Mouse (Mus musculus): ENCODE results near the gene Gm45711. TPM values are rescaled to one million over a fixed set of nuclear protein-coding genes. Genes with fewer than 3 reads are reported as not detected.
"Not testable (repeated sequence)": the region's sequence is repeated elsewhere in the genome, so short reads cannot be mapped to it uniquely, and the experiment has no call there.

The Gm45711 gene
- polyA plus RNA-seq, 1 experiment, result not detected

- peaks cover 3% of the 10 kb centered on the region for H3K27me3 ChIP-seq (replicated peaks)
- peaks cover 8% of the 10 kb centered on the region; the same call in 1 of the 2 replicates for H3K9me3 ChIP-seq
- no peak overlapping the region for H3K4me3 ChIP-seq (replicated peaks)
- no peak for TF ChIP-seq GATA1 (IDR thresholded peaks at IDR 0.05; ENCODE audit: borderline replicate concordance, low read length)
- peaks cover 21% of the 10 kb centered on the region for H3K4me1 ChIP-seq
- no peaks in the 10 kb centered on the region for H3K36me3 ChIP-seq (replicated peaks; ENCODE audit: low read length)
Measured at GRCm38 (mm10) chr8:104332665-104333631, 23.1 kb upstream of the Gm45711 start.

DNA sequence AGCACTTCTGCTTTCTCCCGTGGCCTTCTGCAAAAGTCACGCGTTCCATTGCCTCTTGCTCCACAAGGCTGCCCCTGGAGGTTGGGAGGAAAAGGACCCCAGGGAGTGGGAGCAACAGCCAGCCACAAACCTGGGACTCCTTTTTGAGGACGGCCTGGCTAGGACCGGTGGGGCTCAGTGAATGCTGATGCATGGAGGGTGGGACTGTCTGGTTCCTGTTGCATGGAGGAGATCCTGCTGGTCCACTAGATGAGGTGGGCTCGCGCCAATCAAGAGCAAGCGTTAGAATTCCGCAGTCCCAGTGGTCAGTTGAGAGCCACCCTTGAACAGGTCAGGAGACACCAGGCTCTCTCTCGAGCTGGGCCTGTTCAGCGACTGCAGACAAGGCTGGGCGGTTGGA lies 12.0 kb upstream of the Gm45711 start, which contains the start of gene Cmtm2b:
Cmtm2b (plus strand) TSS at position 301 of the 400 bp plus-strand sequence.
- H3K9me3 ChIP-seq; H3K4me3 ChIP-seq (replicated peaks); H3K27me3 ChIP-seq (replicated peaks); H3K4me1 ChIP-seq; H3K36me3 ChIP-seq (replicated peaks; ENCODE audit: low read length): not testable (repeated sequence)

DNA sequence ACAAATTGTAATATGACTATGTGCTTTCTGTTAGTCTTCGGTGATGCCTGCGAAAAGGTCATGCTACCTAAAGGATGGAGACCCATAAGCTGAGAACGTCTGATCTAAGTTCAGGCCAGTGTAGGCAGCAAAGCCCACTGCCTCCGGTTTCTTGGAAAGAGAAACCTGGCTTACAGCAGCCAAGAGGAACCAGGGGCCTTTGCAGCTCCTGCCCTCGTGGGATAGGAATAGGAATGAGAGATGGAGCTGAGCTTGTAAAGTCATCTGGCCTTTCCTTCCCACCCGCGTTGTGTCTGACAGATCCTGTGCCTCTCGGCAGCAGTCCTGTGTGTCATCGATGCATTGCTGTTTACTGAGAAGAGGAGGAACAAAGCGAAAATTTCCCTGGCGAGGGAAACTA lies 11.4 kb upstream of the Gm45711 start, which contains the start of gene Gm11020:
Gm11020 (plus strand) TSS at position 301 of the 400 bp plus-strand sequence.
- not testable (repeated sequence) for H3K27me3 ChIP-seq (replicated peaks); H3K9me3 ChIP-seq; H3K36me3 ChIP-seq (replicated peaks; ENCODE audit: low read length); H3K4me3 ChIP-seq (replicated peaks); H3K4me1 ChIP-seq

DNA sequence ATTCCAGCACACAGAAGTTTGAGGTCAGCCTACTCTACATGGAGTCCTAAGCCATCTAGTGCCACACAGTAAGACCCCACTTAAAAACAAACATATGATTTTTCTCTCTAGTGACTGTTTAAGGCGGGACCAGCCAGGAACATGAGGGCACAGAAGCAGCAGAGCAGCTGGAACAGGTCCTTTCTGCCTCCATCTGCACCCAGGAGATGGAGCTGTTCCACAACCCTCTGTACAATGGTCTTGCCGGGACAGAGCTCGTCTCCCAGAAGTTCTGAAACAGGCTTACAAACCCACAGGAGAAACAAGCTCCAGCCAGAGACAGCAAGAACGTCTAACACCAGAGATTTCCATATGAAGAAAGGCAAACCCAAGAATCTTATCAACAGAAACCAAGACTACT lies 3.4 kb upstream of the Gm45711 start:
- Histone ChIP-seq H3K9me3 (no peaks in the 10 kb centered on the region; the same call in 1 of the 2 replicates), H3K27me3 (replicated peaks) (no peaks in the 10 kb centered on the region), H3K4me1 (no peaks in the 10 kb centered on the region), H3K36me3 (replicated peaks; ENCODE audit: low read length) (no peaks in the 10 kb centered on the region), H3K4me3 (replicated peaks) (no peak overlapping the region)
- TF ChIP-seq GATA1 (IDR thresholded peaks at IDR 0.05; ENCODE audit: borderline replicate concordance, low read length) (no peak), FLI1 (IDR thresholded peaks at IDR 0.05; ENCODE audit: low read length) (no peak)

DNA sequence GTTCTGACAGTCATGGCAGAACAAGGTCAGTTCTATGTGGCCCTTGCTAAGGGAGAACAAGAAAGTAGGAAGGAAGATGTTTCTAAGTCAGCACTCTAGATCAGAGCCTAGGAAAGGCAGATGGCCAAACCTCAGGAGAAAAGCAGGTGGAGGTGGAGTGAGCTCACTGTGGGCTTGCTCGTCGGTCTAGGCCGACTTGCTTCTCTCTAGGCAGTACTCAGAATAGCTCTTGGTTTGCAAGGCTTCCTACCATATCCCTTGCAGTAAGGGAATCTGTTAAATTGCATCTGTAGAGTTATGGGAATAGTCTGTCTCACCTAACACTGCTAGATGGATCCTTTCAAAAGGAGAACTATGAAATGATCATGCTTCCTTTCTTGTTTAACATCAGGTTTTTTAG lies 2.1 kb upstream of the Gm45711 start:
- not testable (repeated sequence) for H3K4me3 ChIP-seq (replicated peaks); H3K4me1 ChIP-seq

DNA sequence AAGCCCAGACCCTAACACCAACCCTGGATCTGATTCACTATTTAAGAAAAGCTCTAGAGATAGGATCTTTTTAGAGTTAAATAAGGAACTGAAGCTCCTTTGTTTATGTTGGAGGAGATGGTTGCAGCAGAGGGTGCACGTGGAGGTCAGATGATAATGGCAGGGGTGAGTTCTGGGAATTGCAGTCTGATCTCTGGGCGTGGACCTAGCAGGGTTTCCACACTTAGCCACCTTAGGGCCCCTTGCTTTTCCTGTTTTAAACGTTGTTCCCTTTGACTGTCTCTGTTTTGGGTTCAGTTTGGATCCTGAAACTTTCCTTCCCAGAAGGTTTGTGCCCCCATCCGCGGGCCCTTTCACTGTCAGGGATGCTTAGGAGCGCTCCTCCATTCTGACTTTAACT lies 1.5 kb downstream of the Gm45711 start:
- not testable (repeated sequence) for H3K4me3 ChIP-seq (replicated peaks); H3K27me3 ChIP-seq (replicated peaks); H3K36me3 ChIP-seq (replicated peaks; ENCODE audit: low read length); H3K9me3 ChIP-seq; H3K4me1 ChIP-seq

More for the DNA sequence above, 2.1 kb upstream of the Gm45711 start:
- H3K27me3 ChIP-seq (replicated peaks); H3K36me3 ChIP-seq (replicated peaks; ENCODE audit: low read length); H3K9me3 ChIP-seq: not testable (repeated sequence)

DNA sequence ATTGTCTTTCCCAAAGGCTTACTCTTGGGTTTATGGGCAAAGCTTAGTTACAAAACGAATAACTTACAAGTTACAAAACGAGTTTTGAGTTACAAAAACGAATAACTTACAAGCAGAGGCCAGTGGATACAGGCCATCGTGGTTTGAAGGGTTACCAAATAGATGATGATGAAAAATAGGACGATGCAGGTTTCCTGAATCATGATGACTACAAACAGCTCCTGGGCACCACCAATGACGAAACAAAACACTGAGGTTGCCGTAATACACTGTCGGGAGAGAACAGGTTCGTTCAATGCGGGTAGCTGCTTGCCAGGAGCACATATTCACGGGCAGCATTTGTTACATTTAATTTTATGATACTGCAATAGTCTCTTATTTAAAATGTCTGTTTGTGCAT lies 4.9 kb downstream of the Gm45711 start:
- H3K36me3 ChIP-seq (replicated peaks; ENCODE audit: low read length), result no peaks in the 10 kb centered on the region
- no peaks in the 10 kb centered on the region for H3K4me1 ChIP-seq
- TF ChIP-seq GATA1 (IDR thresholded peaks at IDR 0.05; ENCODE audit: borderline replicate concordance, low read length) (no peak), FLI1 (IDR thresholded peaks at IDR 0.05; ENCODE audit: low read length) (no peak)

DNA sequence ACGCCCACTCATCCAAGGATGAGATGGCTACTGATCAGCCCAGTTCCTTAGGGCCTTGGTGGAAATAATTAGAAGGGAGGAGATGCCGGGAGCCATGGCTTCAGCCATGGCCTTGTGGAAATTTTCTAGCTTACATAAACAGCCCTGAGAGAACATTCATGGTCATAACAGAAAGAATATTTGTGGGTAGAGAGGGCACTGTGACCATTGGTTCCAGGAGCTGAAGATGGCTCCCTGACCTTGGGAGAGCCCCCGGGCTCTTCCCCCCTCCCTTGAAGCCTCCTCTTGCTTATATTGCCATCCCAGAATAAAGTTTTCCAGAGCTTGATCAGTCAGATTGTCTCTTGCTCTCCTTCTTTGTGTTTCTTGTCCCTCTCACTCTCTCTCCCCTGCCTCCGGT lies 7.3 kb downstream of the Gm45711 start:
- not testable (repeated sequence) for H3K9me3 ChIP-seq; H3K36me3 ChIP-seq (replicated peaks; ENCODE audit: low read length); H3K4me1 ChIP-seq; H3K4me3 ChIP-seq (replicated peaks); H3K27me3 ChIP-seq (replicated peaks)

More for the DNA sequence above, 4.9 kb downstream of the Gm45711 start:
- Histone ChIP-seq H3K27me3 (replicated peaks) (no peaks in the 10 kb centered on the region), H3K9me3 (peaks cover 4% of the 10 kb centered on the region), H3K4me3 (replicated peaks) (no peak overlapping the region)

DNA sequence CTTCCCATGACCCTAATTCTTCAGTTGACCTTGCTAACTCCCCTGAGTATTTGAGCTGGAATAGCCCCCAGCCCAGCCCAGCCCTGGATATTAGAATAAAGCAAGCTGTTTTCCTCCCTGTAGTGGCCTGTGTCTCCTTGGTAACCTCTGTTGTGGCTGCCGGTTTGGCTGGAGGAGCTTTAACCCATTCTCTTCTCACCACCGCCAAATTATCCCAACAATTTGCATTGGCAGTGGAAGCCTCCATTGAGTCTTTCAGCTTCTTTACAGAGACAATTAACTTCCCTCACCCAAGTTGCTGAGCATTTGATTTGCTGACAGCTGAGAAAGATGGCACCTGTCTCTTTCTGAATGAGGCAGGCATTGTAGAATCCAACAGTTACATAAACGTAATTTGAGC lies 8.3 kb downstream of the Gm45711 start:
- H3K4me3 ChIP-seq (replicated peaks); H3K4me1 ChIP-seq; H3K36me3 ChIP-seq (replicated peaks; ENCODE audit: low read length); H3K27me3 ChIP-seq (replicated peaks); H3K9me3 ChIP-seq: not testable (repeated sequence)

- H3K27me3 ChIP-seq (replicated peaks), result peaks cover 3% of the 10 kb centered on the region
- no peak for TF ChIP-seq GATA1 (IDR thresholded peaks at IDR 0.05; ENCODE audit: borderline replicate concordance, low read length)
- no peak for TF ChIP-seq FLI1 (IDR thresholded peaks at IDR 0.05; ENCODE audit: low read length)
- H3K9me3 ChIP-seq, result 0 out of 2 replicates have a peak, but pooled peaks cover 3% of the 10 kb centered on the region
- H3K4me3 ChIP-seq (replicated peaks), result no peak overlapping the region
- H3K36me3 ChIP-seq (replicated peaks; ENCODE audit: low read length), result no peaks in the 10 kb centered on the region
- no peaks in the 10 kb centered on the region; the same call in 1 of the 2 replicates for H3K4me1 ChIP-seq
Measured at GRCm38 (mm10) chr8:104294396-104294795, 15.5 kb downstream of the Gm45711 start.

GRCm38 (mm10) chr8:104293081-104293480 lies 16.8 kb downstream of the Gm45711 start, which contains the start of gene Cmtm2a:
Cmtm2a (minus strand) TSS chr8:104293181.
- not testable (repeated sequence) for H3K36me3 ChIP-seq (replicated peaks; ENCODE audit: low read length); H3K4me3 ChIP-seq (replicated peaks); H3K4me1 ChIP-seq; H3K9me3 ChIP-seq; H3K27me3 ChIP-seq (replicated peaks)

All from megakaryocyte, embryonic 14.5 days (primary cell).